Mouse (Mus musculus): ENCODE results near the gene Gabarap. TPM values are rescaled to one million over a fixed set of nuclear protein-coding genes. Genes with fewer than 3 reads are reported as not detected.

Gene Gabarap
- total RNA-seq, 2 experiments from 2014 or later = 194 to 232 TPM

GRCm38 (mm10) chr11:69995391-69995960 lies 4.5 kb downstream of the Gabarap start, which contains the start of gene Phf23:
Gene Phf23, plus strand, starts transcription at chr11:69995777.
- peak within 1 kb of the TSS; percentile 98 for H3K4me3 ChIP-seq
- intact Hi-C loops (cut with DNase I) = loop anchor here (10.0 kb wide), 3 partner anchors 331 to 649 kb away; partner anchors contain the start of genes Cd68, Kdm6b, Mpdu1 and Rnf167
- H3K27ac ChIP-seq = peak within 1 kb of the TSS; percentile 100
- peak; percentile 98 for DNase-seq
- TF ChIP-seq CTCF (IDR thresholded peaks at IDR 0.05) = peak; percentile 56

- DNase-seq = peak; percentile 82
- H3K4me3 ChIP-seq = peak overlapping the region; percentile 98
- intact Hi-C loops (cut with DNase I) = loop anchor here (10.0 kb wide), 3 partner anchors 332 to 648 kb away; partner anchors contain the start of genes Cd68, Kdm6b, Mpdu1 and Rnf167
- no peak for TF ChIP-seq CTCF (IDR thresholded peaks at IDR 0.05)
- peak overlapping the region; percentile 100 for H3K27ac ChIP-seq
Measured at GRCm38 (mm10) chr11:69996161-69997061, 5.5 kb downstream of the Gabarap start.

- TF ChIP-seq CTCF (IDR thresholded peaks at IDR 0.05) = no peak
- H3K4me3 ChIP-seq = peak overlapping the region; percentile 98
- H3K27ac ChIP-seq = peak overlapping the region; percentile 100
- intact Hi-C loops (cut with DNase I) = loop anchor here (10.0 kb wide), 3 partner anchors 332 to 648 kb away; partner anchors contain the start of genes Cd68, Kdm6b, Mpdu1 and Rnf167
- DNase-seq = peak; percentile 97
Measured at GRCm38 (mm10) chr11:69997070-69997509, 6.1 kb downstream of the Gabarap start.

- H3K27ac ChIP-seq = peak overlapping the region; percentile 100
- intact Hi-C loops (cut with DNase I) = loop anchor here (10.0 kb wide), 3 partner anchors 334 to 646 kb away; partner anchors contain the start of genes Cd68, Kdm6b, Mpdu1 and Rnf167
- no peak for DNase-seq
- peak; percentile 22; the same call in 1 of the 2 replicates for TF ChIP-seq CTCF (IDR thresholded peaks at IDR 0.05)
- no peak overlapping the region for H3K4me3 ChIP-seq
Measured at GRCm38 (mm10) chr11:69998567-69999491, 7.9 kb downstream of the Gabarap start.

GRCm38 (mm10) chr11:69999666-70000065 lies 8.7 kb downstream of the Gabarap start:
- peak overlapping the region; percentile 100 for H3K27ac ChIP-seq
- intact Hi-C loops (cut with DNase I) = loop anchor here (5.0 to 10.0 kb wide), 4 partner anchors 67 to 645 kb away; partner anchors contain the start of genes Cd68, Kdm6b, Mpdu1 and Rnf167
- TF ChIP-seq CTCF (IDR thresholded peaks at IDR 0.05) = no peak
- H3K4me3 ChIP-seq = no peak overlapping the region
- no peak for DNase-seq

GRCm38 (mm10) chr11:70000396-70000898 lies 9.5 kb downstream of the Gabarap start, which contains the start of gene Dvl2:
Gene Dvl2, plus strand, starts transcription at chr11:70000595.
- H3K4me3 ChIP-seq = peak within 1 kb of the TSS; percentile 86
- intact Hi-C loops (cut with DNase I) = loop anchor here (5.0 kb wide), 1 partner anchor 68 kb away; no protein-coding TSS in a partner anchor
- H3K27ac ChIP-seq = peak within 1 kb of the TSS; percentile 100
- peak; percentile 94 for DNase-seq
- TF ChIP-seq CTCF (IDR thresholded peaks at IDR 0.05) = no peak

- DNase-seq = no peak
- intact Hi-C loops (cut with DNase I) = loop anchor here (5.0 kb wide), 1 partner anchor 69 kb away; no protein-coding TSS in a partner anchor
- H3K4me3 ChIP-seq = peak overlapping the region; percentile 86
Measured at GRCm38 (mm10) chr11:70001159-70001558, 10.2 kb downstream of the Gabarap start.

GRCm38 (mm10) chr11:70001865-70002264 lies 10.9 kb downstream of the Gabarap start:
- intact Hi-C loops (cut with DNase I) = loop anchor here (5.0 kb wide), 1 partner anchor 70 kb away; no protein-coding TSS in a partner anchor
- no peak for DNase-seq
- H3K4me3 ChIP-seq = peak overlapping the region; percentile 86
- no peak overlapping the region for H3K27ac ChIP-seq
- TF ChIP-seq CTCF (IDR thresholded peaks at IDR 0.05) = peak; percentile 52

More at GRCm38 (mm10) chr11:70001159-70001558, 10.2 kb downstream of the Gabarap start:
- peak overlapping the region; percentile 100 for H3K27ac ChIP-seq
- TF ChIP-seq CTCF (IDR thresholded peaks at IDR 0.05) = no peak

GRCm38 (mm10) chr11:70002471-70002870 lies 11.5 kb downstream of the Gabarap start:
- intact Hi-C loops (cut with DNase I) = loop anchor here (5.0 kb wide), 1 partner anchor 70 kb away; no protein-coding TSS in a partner anchor
- H3K27ac ChIP-seq = no peak overlapping the region
- no peak for DNase-seq
- TF ChIP-seq CTCF (IDR thresholded peaks at IDR 0.05) = no peak
- no peak overlapping the region for H3K4me3 ChIP-seq

- intact Hi-C loops (cut with DNase I) = no loop called here
- no peak for DNase-seq
- Histone ChIP-seq H3K27ac (no peak overlapping the region), H3K4me3 (no peak overlapping the region)
- peak; percentile 52 for TF ChIP-seq CTCF (IDR thresholded peaks at IDR 0.05)
Measured at GRCm38 (mm10) chr11:70005521-70005920, 14.6 kb downstream of the Gabarap start.

GRCm38 (mm10) chr11:70010033-70010432 lies 19.1 kb downstream of the Gabarap start:
- H3K4me3 ChIP-seq = no peak overlapping the region
- intact Hi-C loops (cut with DNase I) = no loop called here
- H3K27ac ChIP-seq = no peak overlapping the region
- DNase-seq = no peak
- no peak for TF ChIP-seq CTCF (IDR thresholded peaks at IDR 0.05)
